Mouse (Mus musculus) limb, embryonic 12.5 days (tissue): Measurements from ENCODE around the gene Gprc5d. TPM values are rescaled to one million over a fixed set of nuclear protein-coding genes. Genes with fewer than 3 reads are reported as not detected.
A peak's percentile ranks its signal among the peaks of the same experiment; 100 is the strongest.

Experiments used
- ATAC-seq: fragments of 200-750 bp; cut with Nextera tagmentation; 2 replicates; pipeline ENCODE4 v1.8.0; 2017; ENCODE audit warnings: low read depth, moderate TSS enrichment; ENCODE audit not compliant: insufficient number of reproducible peaks, insufficient read depth, low FRiP score, low TSS enrichment
- H3K27ac ChIP-seq: fragments of 300-500 bp; sonication (generic); 2 replicates; pipeline ENCODE4 v1.5.1; 2016; ENCODE audit warnings: mild to moderate bottlenecking, moderate library complexity
- H3K27me3 ChIP-seq: fragments of 300-500 bp; sonication (generic); 2 replicates; pipeline ENCODE4 v1.6.1; 2016; ENCODE audit warnings: mild to moderate bottlenecking, moderate library complexity
- H3K36me3 ChIP-seq: fragments of 300-500 bp; sonication (generic); 2 replicates; pipeline ENCODE4 v1.6.1; 2016; ENCODE audit warnings: mild to moderate bottlenecking, moderate library complexity
- H3K4me1 ChIP-seq: fragments of 300-500 bp; sonication (generic); replicated peaks from 2 replicates; pipeline ENCODE4 v1.6.1; 2016
- H3K4me2 ChIP-seq: fragments of 300-500 bp; sonication (generic); 2 replicates; pipeline ENCODE4 v1.6.1; 2016; ENCODE audit warnings: mild to moderate bottlenecking, moderate library complexity
- H3K4me3 ChIP-seq: fragments of 300-500 bp; sonication (generic); replicated peaks from 2 replicates; pipeline ENCODE4 v1.5.1; 2016; ENCODE audit warnings: mild to moderate bottlenecking
- H3K9ac ChIP-seq: fragments of 300-500 bp; sonication (generic); replicated peaks from 2 replicates; pipeline ENCODE4 v1.6.1; 2016; ENCODE audit warnings: mild to moderate bottlenecking, moderate library complexity
- H3K9me3 ChIP-seq: fragments of 300-500 bp; sonication (generic); 2 replicates; pipeline ENCODE4 v1.6.1; 2016; ENCODE audit warnings: mild to moderate bottlenecking, moderate library complexity
- WGBS: fragments of 180-500 bp; shearing (Covaris S2); methylation state at CpG from one replicate; pipeline ENCODE4 v1.1.7; 2016; 5-methylcytosine and 5-hydroxymethylcytosine counted together
- polyA plus RNA-seq: library from polyadenylated mRNA; unstranded; fragments of >200 nt; fragmentation: Nextera tagmentation; extraction: Ambion mirVana; gene quantifications from 2 replicates; pipeline ENCODE4 v1.2.1, GENCODE M21; 2016

Gprc5d gene
- not detected in 2 replicates for polyA plus RNA-seq

DNA sequence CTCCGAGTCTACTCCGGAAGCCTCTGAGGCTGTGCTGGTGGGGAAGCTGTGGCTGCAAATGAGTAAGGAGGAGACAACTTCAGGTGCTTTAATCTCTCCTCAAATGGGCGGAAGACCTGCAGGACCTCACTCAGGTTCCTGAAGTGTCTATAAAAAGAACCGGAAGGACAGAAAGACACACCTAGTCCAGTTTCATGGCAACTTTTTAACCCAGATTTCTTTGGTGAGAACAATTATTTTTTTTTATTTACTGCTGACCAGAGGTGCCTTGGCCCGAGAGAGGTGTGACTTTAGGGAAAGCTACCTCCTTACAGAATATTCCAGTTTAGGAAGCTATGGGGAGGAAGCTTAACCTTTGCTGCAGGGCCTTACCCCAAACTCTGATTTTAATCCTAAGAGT, at the start of gene Gprc5d:
Gene Gprc5d (minus strand): TSS at position 101 of the 400 bp plus-strand sequence.
- H3K9ac ChIP-seq = no peak within 1 kb of the TSS
- H3K4me2 ChIP-seq = no peak within 1 kb of the TSS
- no peak within 1 kb of the TSS for H3K4me3 ChIP-seq
- 77% methylated on average over 5 of the region's 5 CpGs for WGBS
- H3K36me3 ChIP-seq = no peaks in the 10 kb centered on the region
- no peak for ATAC-seq
- no peaks in the 10 kb centered on the region for H3K27me3 ChIP-seq
- H3K4me1 ChIP-seq = no peaks in the 10 kb centered on the region
- H3K27ac ChIP-seq = no peak within 1 kb of the TSS
- no peaks in the 10 kb centered on the region for H3K9me3 ChIP-seq

DNA sequence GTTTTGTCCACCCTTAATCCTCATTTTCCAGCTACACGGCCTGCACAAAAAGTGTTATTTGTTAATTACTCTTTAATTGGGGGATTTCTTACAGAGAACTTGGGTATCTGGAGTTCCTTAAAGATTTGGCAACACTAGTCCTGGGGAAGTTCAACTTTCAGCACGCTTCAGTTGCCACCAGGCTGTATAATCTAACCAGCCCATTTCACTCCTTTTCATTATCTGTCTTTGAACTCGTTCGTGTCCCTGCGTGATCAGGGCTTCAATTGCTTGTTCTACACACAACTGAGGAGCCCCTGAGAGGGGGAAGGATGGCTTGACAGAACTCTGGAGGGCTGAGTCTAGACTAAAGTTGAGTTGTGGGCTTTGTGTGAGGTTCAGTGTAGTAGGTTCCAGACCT, 48.6 kb upstream of the Gprc5d start:
- 59% methylated on average over 5 of the region's 5 CpGs for WGBS
- H3K4me2 ChIP-seq = peak overlapping the region; percentile 87; the same call in 1 of the 2 replicates

DNA sequence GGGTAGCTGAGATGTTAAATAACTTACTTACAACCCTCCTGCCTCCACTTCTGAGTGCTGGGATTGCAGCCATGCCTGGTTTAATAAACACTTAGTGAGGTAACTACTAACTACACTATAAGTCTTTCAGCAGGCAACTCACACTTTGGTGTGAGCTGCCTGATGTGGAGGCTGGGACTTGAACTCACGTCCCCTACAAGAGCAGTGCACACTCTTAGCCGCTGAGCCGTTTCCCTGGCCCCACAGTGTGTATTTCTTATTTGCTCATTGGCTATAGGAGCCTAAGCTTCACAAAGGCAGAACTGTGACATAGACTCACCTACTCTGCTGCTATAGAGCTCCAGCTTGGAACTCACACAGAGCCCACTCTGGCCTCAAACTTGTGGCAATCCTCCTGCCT, 48.2 kb upstream of the Gprc5d start:
- ATAC-seq = no peak
- no peak overlapping the region for H3K4me2 ChIP-seq
- H3K4me3 ChIP-seq = no peak overlapping the region
- H3K9me3 ChIP-seq = no peaks in the 10 kb centered on the region
- H3K4me1 ChIP-seq = 0 out of 2 replicates have a peak, but pooled peaks cover 3% of the 10 kb centered on the region
- no peaks in the 10 kb centered on the region for H3K27me3 ChIP-seq
- 87% methylated on average over 3 of the region's 3 CpGs for WGBS
- no peaks in the 10 kb centered on the region for H3K36me3 ChIP-seq
- no peak overlapping the region for H3K27ac ChIP-seq
- H3K9ac ChIP-seq = no peak overlapping the region

More for the DNA sequence above, 48.6 kb upstream of the Gprc5d start:
- Histone ChIP-seq H3K4me1 (0 out of 2 replicates have a peak, but pooled peaks cover 3% of the 10 kb centered on the region), H3K9me3 (no peaks in the 10 kb centered on the region), H3K27me3 (no peaks in the 10 kb centered on the region), H3K4me3 (no peak overlapping the region), H3K9ac (no peak overlapping the region), H3K27ac (no peak overlapping the region), H3K36me3 (no peaks in the 10 kb centered on the region)
- ATAC-seq = no peak

DNA sequence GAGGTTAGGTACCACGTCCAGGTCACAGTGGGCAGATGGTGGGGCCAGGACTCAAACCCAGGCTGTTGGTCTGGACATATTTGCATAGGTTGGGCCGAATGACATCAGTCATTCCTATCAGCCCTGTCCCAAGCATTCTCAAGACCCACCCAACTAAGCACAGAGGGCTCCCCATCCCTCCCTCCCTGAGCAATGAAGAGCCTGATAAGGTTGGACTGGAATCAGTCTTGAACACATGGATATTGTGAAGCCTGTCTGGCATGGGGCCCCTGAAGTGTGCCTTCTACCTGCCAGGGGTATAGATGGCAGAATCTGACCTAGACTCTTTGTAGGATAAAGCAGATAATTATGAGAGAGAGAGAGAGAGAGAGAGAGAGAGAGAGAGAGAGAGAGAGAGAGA, 47.6 kb upstream of the Gprc5d start:
- H3K4me2 ChIP-seq = no peak overlapping the region
- 0 out of 2 replicates have a peak, but pooled peaks cover 3% of the 10 kb centered on the region for H3K4me1 ChIP-seq
- no peaks in the 10 kb centered on the region for H3K9me3 ChIP-seq
- no peaks in the 10 kb centered on the region for H3K36me3 ChIP-seq
- H3K4me3 ChIP-seq = no peak overlapping the region
- ATAC-seq = no peak
- no peak overlapping the region for H3K27ac ChIP-seq
- H3K9ac ChIP-seq = no peak overlapping the region
- 61% methylated on average over 2 of the region's 2 CpGs for WGBS
- H3K27me3 ChIP-seq = no peaks in the 10 kb centered on the region

DNA sequence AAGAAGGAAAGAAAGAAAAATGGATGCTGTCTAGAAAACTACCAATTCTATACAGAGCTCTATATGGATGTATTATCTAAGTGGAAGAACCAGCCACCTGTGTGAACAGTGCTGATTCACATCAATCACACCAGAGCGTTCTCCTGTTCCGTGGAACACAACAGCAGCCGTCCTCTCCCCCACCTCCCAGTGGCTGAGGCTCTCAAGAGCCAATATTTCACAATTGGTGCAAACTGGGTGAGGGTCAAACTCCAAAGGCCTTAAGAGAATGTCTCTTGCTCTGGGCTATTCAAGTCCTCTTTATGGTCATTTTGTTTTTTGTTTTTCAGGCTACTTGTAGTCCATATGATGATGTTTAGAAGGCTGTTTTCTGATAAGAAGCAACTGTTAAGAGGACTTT, 47.1 kb upstream of the Gprc5d start:
- no peak overlapping the region for H3K27ac ChIP-seq
- 0 out of 2 replicates have a peak, but pooled peaks cover 3% of the 10 kb centered on the region for H3K4me1 ChIP-seq
- no peak overlapping the region for H3K9ac ChIP-seq
- no peaks in the 10 kb centered on the region for H3K9me3 ChIP-seq
- H3K27me3 ChIP-seq = no peaks in the 10 kb centered on the region
- 70% methylated on average over 3 of the region's 3 CpGs for WGBS
- H3K4me2 ChIP-seq = no peak overlapping the region
- no peaks in the 10 kb centered on the region for H3K36me3 ChIP-seq
- H3K4me3 ChIP-seq = no peak overlapping the region
- no peak for ATAC-seq

DNA sequence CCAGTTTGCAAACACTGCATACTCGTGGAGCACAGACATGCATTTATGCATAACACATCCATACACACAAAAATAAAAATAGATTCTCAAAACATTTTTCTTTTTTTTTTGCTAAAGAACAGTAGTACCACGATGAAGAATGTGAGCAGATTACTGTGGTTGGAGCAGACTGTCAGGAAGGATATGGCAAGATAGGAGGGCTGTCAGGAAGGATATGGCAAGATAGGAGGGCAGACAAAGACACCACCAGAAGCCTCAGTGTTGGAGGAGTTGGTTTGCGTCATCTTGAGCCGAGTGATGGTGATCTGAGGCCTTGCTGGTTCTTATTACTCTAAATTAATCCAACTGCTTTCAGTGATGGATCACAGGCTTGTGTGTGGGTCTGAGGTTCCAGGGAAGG, 44.8 kb upstream of the Gprc5d start:
- Histone ChIP-seq H3K4me2 (no peak overlapping the region), H3K4me3 (no peak overlapping the region), H3K9me3 (no peaks in the 10 kb centered on the region), H3K4me1 (0 out of 2 replicates have a peak, but pooled peaks cover 3% of the 10 kb centered on the region), H3K27me3 (no peaks in the 10 kb centered on the region), H3K27ac (no peak overlapping the region), H3K9ac (no peak overlapping the region), H3K36me3 (no peaks in the 10 kb centered on the region)
- no peak for ATAC-seq
- WGBS = 74% methylated on average over 4 of the region's 4 CpGs

DNA sequence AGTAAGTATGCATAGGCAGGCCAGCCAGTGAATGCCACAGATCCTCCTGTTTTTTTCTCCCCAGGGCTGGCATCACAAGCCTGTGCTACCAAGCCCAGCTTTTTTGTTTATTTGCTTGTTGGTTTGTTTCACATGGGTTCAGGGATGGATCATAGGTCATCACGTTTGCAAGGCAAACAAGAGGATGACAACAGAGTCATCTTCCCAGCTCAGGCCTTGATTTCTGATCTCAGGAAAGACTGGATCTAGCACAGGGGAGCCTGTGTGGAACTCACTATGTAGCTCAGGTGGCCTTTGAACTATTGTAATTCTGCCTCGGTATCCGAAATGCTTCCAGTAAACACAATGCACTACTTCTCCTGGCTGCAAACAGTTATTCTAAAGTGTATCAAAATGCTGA, 44.2 kb upstream of the Gprc5d start:
- Histone ChIP-seq H3K36me3 (no peaks in the 10 kb centered on the region), H3K9ac (no peak overlapping the region), H3K27me3 (no peaks in the 10 kb centered on the region), H3K4me2 (no peak overlapping the region), H3K27ac (no peak overlapping the region), H3K4me3 (no peak overlapping the region), H3K9me3 (no peaks in the 10 kb centered on the region), H3K4me1 (0 out of 2 replicates have a peak, but pooled peaks cover 1% of the 10 kb centered on the region)
- WGBS = 85% methylated on average over 3 of the region's 3 CpGs
- ATAC-seq = no peak

DNA sequence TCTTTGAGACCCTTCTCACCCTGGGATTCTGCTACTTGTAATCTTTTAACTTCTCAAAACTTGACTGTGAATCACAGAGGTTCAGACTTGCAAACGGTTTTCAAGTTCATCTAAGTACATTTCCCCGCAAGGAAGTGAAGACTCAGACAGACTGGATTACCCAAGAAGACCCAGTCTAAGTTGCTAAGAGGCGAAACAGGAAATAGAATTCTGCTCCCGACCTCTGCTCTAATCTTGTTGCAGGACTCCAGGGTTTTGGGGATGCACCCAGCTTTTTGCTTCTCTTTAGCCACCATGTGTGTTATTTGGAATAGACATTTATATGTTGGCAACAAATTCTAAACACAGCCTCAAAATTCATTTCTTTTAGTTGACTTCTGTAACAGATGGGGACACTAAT, 43.3 kb upstream of the Gprc5d start:
- WGBS = 71% methylated on average over 4 of the region's 4 CpGs
- Histone ChIP-seq H3K4me3 (no peak overlapping the region), H3K9me3 (no peaks in the 10 kb centered on the region), H3K27me3 (no peaks in the 10 kb centered on the region), H3K36me3 (no peaks in the 10 kb centered on the region), H3K4me1 (no peaks in the 10 kb centered on the region), H3K4me2 (no peak overlapping the region), H3K27ac (no peak overlapping the region), H3K9ac (no peak overlapping the region)
- no peak for ATAC-seq

DNA sequence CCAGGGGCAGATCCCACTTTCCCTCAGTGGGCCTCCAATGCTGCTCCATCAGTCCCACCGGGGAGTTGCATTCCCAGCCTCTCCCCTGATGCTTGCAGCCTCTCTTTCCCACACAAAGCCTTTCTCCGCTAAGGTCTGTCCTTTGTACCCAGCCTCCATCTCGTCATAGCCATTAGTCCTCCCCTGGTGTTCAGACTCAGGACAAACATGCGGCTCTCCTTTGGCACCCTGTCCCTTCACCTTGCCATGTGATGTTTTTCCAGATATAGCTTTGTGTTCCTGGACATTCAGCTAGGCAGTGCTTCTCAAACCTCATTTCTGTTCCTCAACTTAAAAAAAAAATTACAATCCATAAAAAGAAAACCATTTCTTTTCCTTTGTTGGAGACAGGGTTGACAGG, 40.4 kb upstream of the Gprc5d start:
- H3K4me2 ChIP-seq = no peak overlapping the region
- no peaks in the 10 kb centered on the region for H3K4me1 ChIP-seq
- WGBS = 74% methylated on average over 4 of the region's 4 CpGs
- H3K36me3 ChIP-seq = no peaks in the 10 kb centered on the region
- no peaks in the 10 kb centered on the region for H3K9me3 ChIP-seq
- no peak overlapping the region for H3K9ac ChIP-seq
- H3K27ac ChIP-seq = no peak overlapping the region
- H3K4me3 ChIP-seq = no peak overlapping the region
- no peak for ATAC-seq
- H3K27me3 ChIP-seq = no peaks in the 10 kb centered on the region

DNA sequence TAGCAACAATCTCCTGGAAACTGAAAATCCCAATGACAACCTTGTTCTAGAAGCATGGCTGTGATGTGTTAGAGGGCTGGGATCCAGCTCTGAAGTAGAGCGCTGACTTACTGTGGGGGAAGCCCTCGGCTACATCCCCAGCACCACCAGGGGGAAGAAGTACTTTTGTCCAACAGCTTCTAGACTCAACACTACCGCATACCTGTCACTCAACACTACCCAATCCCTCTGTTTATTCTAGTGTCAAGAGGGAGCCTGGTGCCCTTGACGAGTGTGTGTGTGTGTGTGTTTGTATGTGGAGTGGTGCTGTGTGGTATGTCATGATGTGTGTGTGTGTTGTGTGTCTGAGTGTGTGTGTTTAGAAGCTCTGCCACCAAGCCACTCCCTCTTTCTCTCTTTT, 39.4 kb upstream of the Gprc5d start:
- no peak for ATAC-seq
- Histone ChIP-seq H3K9me3 (peaks cover 4% of the 10 kb centered on the region; the same call in 1 of the 2 replicates), H3K27ac (no peak overlapping the region), H3K36me3 (no peaks in the 10 kb centered on the region), H3K4me3 (no peak overlapping the region), H3K4me1 (no peaks in the 10 kb centered on the region), H3K4me2 (no peak overlapping the region), H3K27me3 (no peaks in the 10 kb centered on the region), H3K9ac (no peak overlapping the region)
- WGBS = 72% methylated on average over 4 of the region's 4 CpGs

DNA sequence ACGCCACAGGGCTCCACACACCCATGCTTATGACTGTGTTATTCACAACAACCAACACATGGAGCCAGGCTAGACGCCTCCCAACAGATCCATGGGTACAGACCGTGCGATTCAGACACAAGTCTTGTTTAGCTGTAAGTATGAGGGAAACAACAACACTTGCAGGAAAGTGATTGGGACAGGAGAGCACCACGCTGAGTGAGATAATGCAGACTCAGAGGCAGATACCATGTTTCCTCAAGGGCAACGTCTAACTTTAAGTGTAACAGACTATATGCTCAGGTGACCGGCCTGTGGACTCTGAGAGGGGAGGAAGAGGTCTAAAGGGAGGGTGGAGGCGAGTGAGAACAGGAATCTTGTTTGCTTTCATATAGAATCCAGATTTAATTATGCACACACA, 38.5 kb upstream of the Gprc5d start:
- Histone ChIP-seq H3K9ac (no peak overlapping the region), H3K27ac (no peak overlapping the region), H3K27me3 (no peaks in the 10 kb centered on the region), H3K4me1 (no peaks in the 10 kb centered on the region), H3K9me3 (peaks cover 4% of the 10 kb centered on the region; the same call in 1 of the 2 replicates), H3K4me2 (no peak overlapping the region), H3K36me3 (no peaks in the 10 kb centered on the region), H3K4me3 (no peak overlapping the region)
- ATAC-seq = no peak; the same call in 1 of the 2 replicates
- 79% methylated on average over 8 of the region's 8 CpGs for WGBS

DNA sequence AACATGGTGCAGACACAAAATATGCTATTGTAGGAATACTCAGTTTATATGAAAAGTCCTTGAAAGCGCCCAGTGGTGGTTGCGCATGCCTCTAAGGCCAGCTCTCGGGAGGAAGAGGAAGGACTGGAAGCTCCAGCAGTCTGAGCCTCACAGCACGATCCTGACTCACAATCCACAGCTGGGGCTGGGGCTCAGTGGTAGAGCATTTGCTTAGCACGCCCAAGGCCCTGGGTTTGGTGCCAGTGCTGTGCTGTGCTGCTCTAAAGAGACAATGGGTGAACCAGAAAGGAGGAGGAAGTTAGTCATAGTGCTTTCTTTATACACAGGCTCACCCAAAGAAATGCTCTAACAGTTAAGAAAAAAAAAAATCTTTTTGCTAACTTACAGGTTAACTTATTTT, 35.6 kb upstream of the Gprc5d start:
- no peak overlapping the region for H3K4me3 ChIP-seq
- H3K9me3 ChIP-seq = peaks cover 4% of the 10 kb centered on the region; the same call in 1 of the 2 replicates
- no peaks in the 10 kb centered on the region for H3K36me3 ChIP-seq
- H3K4me1 ChIP-seq = 0 out of 2 replicates have a peak, but pooled peaks cover 8% of the 10 kb centered on the region
- H3K27ac ChIP-seq = no peak overlapping the region
- WGBS = 88% methylated on average over 5 of the region's 5 CpGs
- ATAC-seq = no peak
- no peak overlapping the region for H3K9ac ChIP-seq
- no peak overlapping the region for H3K4me2 ChIP-seq
- H3K27me3 ChIP-seq = no peaks in the 10 kb centered on the region
